Mouse (Mus musculus): Measurements from ENCODE around the gene Pigk.

DNA sequence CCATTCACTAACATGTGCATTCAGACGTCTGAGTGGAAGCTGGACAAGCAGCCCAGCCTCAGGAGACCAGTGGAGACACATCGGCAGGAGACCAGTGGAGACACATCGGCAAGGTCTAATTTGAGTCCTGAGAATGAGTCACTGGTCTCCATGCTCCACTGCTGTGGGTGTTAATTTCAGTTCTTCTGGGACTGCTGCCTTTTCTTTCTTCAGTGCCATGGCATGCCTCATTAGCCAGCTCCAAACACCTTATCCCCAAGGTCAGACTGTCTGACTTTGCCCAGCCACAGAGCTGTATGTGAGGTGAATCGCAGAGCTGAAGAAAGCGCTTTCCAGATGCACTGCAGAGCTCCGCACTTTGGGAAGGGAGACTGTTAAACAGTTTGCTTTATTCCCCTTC is 127.4 kb downstream of the Pigk start:
- TF ChIP-seq ZC3H11A (IDR thresholded peaks at IDR 0.05; ENCODE audit: borderline replicate concordance, low read depth, low read length) = no peak
- TF ChIP-seq MAFK (IDR thresholded peaks at IDR 0.05; ENCODE audit: insufficient read depth, low read depth, low read length) = no peak
- no peak for TF ChIP-seq ZNF384 (IDR thresholded peaks at IDR 0.05; ENCODE audit: low read depth, low read length)

Measured in ES-E14 (cell line).